Mouse (Mus musculus) embryonic fibroblast, embryonic 13.5 days (primary cell): ENCODE results near the gene Stk24. TPM values are rescaled to one million over a fixed set of nuclear protein-coding genes. Genes with fewer than 3 reads are reported as not detected.

Experiments
- H3K27ac ChIP-seq: 2 replicates; pipeline ENCODE4 v1.5.1; 2012; ENCODE audit warnings: low read length, control low read depth, inconsistent platforms; ENCODE audit not compliant: insufficient read depth
- H3K4me1 ChIP-seq: 2 replicates; pipeline ENCODE4 v1.6.1; 2011; ENCODE audit warnings: low read length; ENCODE audit not compliant: control insufficient read depth, insufficient read depth
- H3K4me3 ChIP-seq: 2 replicates; pipeline ENCODE4 v1.5.1; 2011; ENCODE audit warnings: mild to moderate bottlenecking, control low read depth, low read length; ENCODE audit not compliant: insufficient read depth
- CTCF ChIP-seq: IDR thresholded peaks from 2 replicates; pipeline ENCODE4 v1.5.1; 2011; ENCODE audit warnings: mild to moderate bottlenecking, control low read depth, low read length, moderate library complexity, borderline replicate concordance; ENCODE audit not compliant: insufficient read depth
- POLR2A ChIP-seq: IDR thresholded peaks from 2 replicates; pipeline ENCODE4 v1.6.1; 2011; ENCODE audit warnings: low read depth, mild to moderate bottlenecking, control low read depth, low read length, moderate library complexity
- polyA plus RNA-seq: library from polyadenylated mRNA; stranded (reverse); fragments of >200 nt; gene quantifications from 2 replicates; pipeline ENCODE4 v1.2.4, GENCODE M21; 2011; ENCODE audit warnings: low read depth; ENCODE audit not compliant: missing spikeins, insufficient read length

Stk24 gene
- polyA plus RNA-seq, 1 experiment: 102 TPM

GRCm38 (mm10) chr14:121238727-121239126 lies 141.1 kb downstream of the Stk24 start:
- H3K4me1 ChIP-seq: peaks cover 14% of the 10 kb centered on the region
- peak overlapping the region; percentile 97 for H3K27ac ChIP-seq
- H3K4me3 ChIP-seq: no peak overlapping the region
- TF ChIP-seq POLR2A (no peak), CTCF (no peak)

DNA sequence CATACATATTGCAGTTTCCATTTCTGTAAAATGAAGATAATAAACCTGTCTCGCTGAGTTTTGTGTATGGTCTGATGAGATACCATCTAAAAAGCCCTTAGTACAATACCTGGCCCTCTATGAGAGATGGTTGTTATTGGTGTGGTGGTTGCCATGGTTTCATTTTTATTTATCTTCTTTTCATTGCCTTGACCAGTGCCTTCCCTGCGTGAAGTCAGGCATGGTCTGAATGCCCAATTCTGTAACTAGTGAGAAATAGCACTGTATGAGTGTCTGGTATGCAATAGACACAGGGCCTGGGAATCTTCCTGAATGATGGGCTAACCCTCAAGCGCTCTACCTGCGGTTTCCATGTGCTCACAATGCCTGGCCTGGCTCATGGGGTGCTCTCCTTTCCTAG lies 143.1 kb downstream of the Stk24 start:
- Histone ChIP-seq H3K4me1 (peaks cover 14% of the 10 kb centered on the region), H3K4me3 (no peak overlapping the region), H3K27ac (no peak overlapping the region)
- no peak for TF ChIP-seq CTCF
- no peak for TF ChIP-seq POLR2A

Other genes starting within 250 kb of the Stk24 start
- not detected in 2 replicates for gene Slc15a1, start 125.2 kb upstream of the Stk24 start, polyA plus RNA-seq